In the genomic region with DNA sequence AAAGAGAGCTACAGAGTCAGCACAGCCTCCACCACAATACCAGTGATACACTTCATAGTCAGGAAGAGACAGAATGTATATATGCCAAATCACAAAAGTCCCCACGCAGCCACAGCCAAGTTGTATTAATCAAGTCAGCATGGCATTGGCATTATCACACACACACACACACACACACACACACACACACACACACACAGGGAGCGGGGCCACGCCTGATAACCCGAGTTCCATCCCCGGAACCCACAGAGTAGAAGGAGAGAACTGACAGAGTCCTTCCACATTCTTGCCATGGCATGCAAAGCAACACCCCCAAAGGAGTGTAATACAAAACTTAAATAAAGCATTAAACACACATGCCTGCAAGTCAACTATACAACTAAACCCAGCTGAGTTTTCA, we compare ENCODE assay signal across 28 mouse cellular contexts.
"Had no signal": no experiment of that assay in that cellular context is flagged by ENCODE, and none has a peak within 500 bp of the region (broad histone marks: within the 10 kb centered on the region; RNA-seq: fewer than 3 reads in every experiment).

No protein-coding gene starts in this region.

- H3K4me2 ChIP-seq: heart, embryonic 11.5 days; heart, embryonic 13.5 days; heart, embryonic 15.5 days; hindbrain, embryonic 12.5 days; hindbrain, embryonic 14.5 days; intestine, embryonic 15.5 days; limb, embryonic 13.5 days; limb, embryonic 15.5 days; liver, embryonic 11.5 days had no signal

- H3K27ac ChIP-seq: gastrocnemius, adult 2 months; heart, adult 2 months; heart, embryonic 13.5 days; heart, embryonic 15.5 days; hindbrain, embryonic 10.5 days; hindbrain, embryonic 14.5 days; intestine, embryonic 15.5 days; layer of hippocampus, adult 2 months; limb, embryonic 13.5 days; limb, embryonic 15.5 days; liver, embryonic 14.5 days had no signal

- H3K9ac ChIP-seq: heart, embryonic 13.5 days; heart, embryonic 15.5 days; hindbrain, embryonic 12.5 days; hindbrain, embryonic 14.5 days; intestine, embryonic 15.5 days; limb, embryonic 13.5 days; limb, embryonic 15.5 days; liver, embryonic 14.5 days had no signal

- H3K36me3 ChIP-seq: heart, embryonic 15.5 days; intestine, embryonic 15.5 days; limb, embryonic 13.5 days; limb, embryonic 15.5 days had no signal

- DNase-seq: gastrocnemius, adult 2 months; gastrocnemius, postnatal 10 days; gastrocnemius, postnatal 25 days; heart, adult 2 months; heart, postnatal 14 days; heart, postnatal 36 days; kidney, adult 18-20 months; kidney, adult 8-10 months; kidney, postnatal 10 days; kidney, postnatal 25 days; kidney, postnatal 4 days; layer of hippocampus, postnatal 36 days; left cerebral cortex, postnatal 4 days had no signal

- H3K27me3 ChIP-seq: heart, embryonic 13.5 days; heart, embryonic 15.5 days; hindbrain, embryonic 12.5 days; intestine, embryonic 15.5 days; limb, embryonic 13.5 days; limb, embryonic 15.5 days had no signal

- ATAC-seq: hindbrain, embryonic 16.5 days; inflammation-experienced regulatory T-cells, adult 6 months; intestine, embryonic 15.5 days; intestine, postnatal 0 days had no signal

- H3K9me3 ChIP-seq: heart, embryonic 13.5 days; heart, embryonic 15.5 days; hindbrain, embryonic 10.5 days; hindbrain, embryonic 12.5 days; intestine, embryonic 15.5 days; limb, embryonic 13.5 days; limb, embryonic 15.5 days had no signal

- H3K4me1 ChIP-seq: intestine, embryonic 15.5 days; limb, embryonic 15.5 days had no signal

- H3K4me3 ChIP-seq: gastrocnemius, adult 2 months; heart, adult 2 months; heart, embryonic 13.5 days; heart, embryonic 15.5 days; hindbrain, embryonic 10.5 days; hindbrain, embryonic 12.5 days; intestine, embryonic 15.5 days; layer of hippocampus, adult 2 months; limb, embryonic 13.5 days; limb, embryonic 15.5 days had no signal
